Comparison of ENCODE assay signal across 7 mouse cellular contexts in genomic region chr14:55852646-55853551, GRCm38 (mm10). TPM values are rescaled to one million over a fixed set of nuclear protein-coding genes. Genes with fewer than 3 reads are reported as not detected.
A peak's percentile ranks its signal among the peaks of the same experiment; 100 is the strongest.
DNase-seq lines count a peak whose midpoint lies in the region; ATAC-seq and TF ChIP-seq lines count a peak whose summit lies in the region.

No protein-coding gene starts in this region.

- H3K4me3 ChIP-seq in forebrain, embryonic 10.5 days = peak overlapping the region; percentile 70
- peak overlapping the region; percentile 57 for H3K4me3 ChIP-seq in intestine, postnatal 0 days (ENCODE audit: low read depth, low read length)
- H3K4me3 ChIP-seq in neural tube, embryonic 11.5 days (ENCODE audit: low read depth, low read length) = no peak overlapping the region; the same call in 1 of the 2 replicates

- peak; percentile 72 for DNase-seq in lung, postnatal 10 days
- no peak for DNase-seq in lung, postnatal 36 days
- DNase-seq in forebrain, embryonic 10.5 days (ENCODE audit: extremely low spot score, low spot score) = peak; percentile 70
- DNase-seq in neural tube, embryonic 11.5 days (ENCODE audit: low spot score) = peak; percentile 69
- no peak for DNase-seq in gastrocnemius, adult 8-10 months (ENCODE audit: low spot score in 2 of 2)
- DNase-seq in frontal cortex, postnatal 14 days (ENCODE audit: low spot score in 2 of 2) = no peak

- H3K27ac ChIP-seq in forebrain, embryonic 10.5 days = peak overlapping the region; percentile 93
- H3K27ac ChIP-seq in intestine, postnatal 0 days (ENCODE audit: low read depth, low read length) = peak overlapping the region; percentile 79
- H3K27ac ChIP-seq in neural tube, embryonic 11.5 days (ENCODE audit: low read depth, low read length) = peak overlapping the region; percentile 84

- WGBS in forebrain, embryonic 10.5 days = 3% methylated on average over 11 of the region's 11 CpGs
- 12% methylated on average over 11 of the region's 11 CpGs for whole genome bisulfite sequencing in intestine, postnatal 0 days
- 4% methylated on average over 11 of the region's 11 CpGs for WGBS in neural tube, embryonic 11.5 days

- TF ChIP-seq CTCF in intestine, postnatal 0 days (IDR thresholded peaks at IDR 0.05; ENCODE audit: low read depth) = no peak

- peaks cover 11% of the 10 kb centered on the region for H3K36me3 ChIP-seq in forebrain, embryonic 10.5 days (replicated peaks)
- no peaks in the 10 kb centered on the region for H3K36me3 ChIP-seq in intestine, postnatal 0 days (ENCODE audit: control insufficient read depth, insufficient read depth)
- H3K36me3 ChIP-seq in neural tube, embryonic 11.5 days (ENCODE audit: control insufficient read depth, insufficient read depth, low read length) = no peaks in the 10 kb centered on the region

- no peaks in the 10 kb centered on the region for H3K9me3 ChIP-seq in forebrain, embryonic 10.5 days
- H3K9me3 ChIP-seq in intestine, postnatal 0 days (ENCODE audit: control insufficient read depth) = no peaks in the 10 kb centered on the region
- H3K9me3 ChIP-seq in neural tube, embryonic 11.5 days (ENCODE audit: control insufficient read depth, low read length) = no peaks in the 10 kb centered on the region

- peak; percentile 25; the same call in 1 of the 2 replicates for ATAC-seq in intestine, postnatal 0 days
- ATAC-seq in neural tube, embryonic 11.5 days (ENCODE audit: insufficient read depth, low FRiP score, low TSS enrichment) = peak; percentile 38

- H3K4me2 ChIP-seq in intestine, postnatal 0 days (replicated peaks; ENCODE audit: low read depth) = peak overlapping the region; percentile 96
- peak overlapping the region; percentile 72 for H3K4me2 ChIP-seq in neural tube, embryonic 11.5 days (ENCODE audit: low read depth)

- H3K27me3 ChIP-seq in forebrain, embryonic 10.5 days (ENCODE audit: poor library complexity, severe bottlenecking) = no peaks in the 10 kb centered on the region
- H3K27me3 ChIP-seq in intestine, postnatal 0 days (replicated peaks; ENCODE audit: control insufficient read depth, insufficient read depth, low read length) = no peaks in the 10 kb centered on the region
- no peaks in the 10 kb centered on the region for H3K27me3 ChIP-seq in neural tube, embryonic 11.5 days (ENCODE audit: control insufficient read depth, insufficient read depth, low read length)

- 0 out of 2 replicates have a peak overlapping the region, but pooled peaks have one; percentile 55 for H3K9ac ChIP-seq in intestine, postnatal 0 days (ENCODE audit: low read depth, low read length)
- peak overlapping the region; percentile 56 for H3K9ac ChIP-seq in neural tube, embryonic 11.5 days (ENCODE audit: low read length)

- H3K4me1 ChIP-seq in forebrain, embryonic 10.5 days = peaks cover 64% of the 10 kb centered on the region
- 0 out of 2 replicates have a peak, but pooled peaks cover 8% of the 10 kb centered on the region for H3K4me1 ChIP-seq in intestine, postnatal 0 days (replicated peaks; ENCODE audit: control insufficient read depth, insufficient read depth, low read length)
- peaks cover 30% of the 10 kb centered on the region for H3K4me1 ChIP-seq in neural tube, embryonic 11.5 days (ENCODE audit: control insufficient read depth, insufficient read depth, low read length)

RNA-seq across cellular contexts. Expression of gene Nynrin, which starts 0.9 kb away (rescaled TPM):
- 24.5 and 25.8 TPM in 2 replicates for polyA plus RNA-seq in forebrain, embryonic 10.5 days (2016; fragmentation: Nextera tagmentation; extraction: Ambion mirVana)
- 2.2 and 2.5 TPM in 2 replicates for polyA plus RNA-seq in intestine, postnatal 0 days (2015; fragmentation: Nextera tagmentation; extraction: Ambion mirVana)
- polyA plus RNA-seq in neural tube, embryonic 11.5 days (2014; fragmentation: Nextera tagmentation; extraction: Ambion mirVana) = 15.1 and 16.0 TPM in 2 replicates
- 1 to 10 TPM; 1.2 to 3.6 (median 1.9) TPM for total RNA-seq in gastrocnemius, adult 8-10 months (2022)

RNA-seq across cellular contexts. Expression of gene Nfatc4, which starts 30.0 kb away (rescaled TPM):
- 37.9 and 39.1 TPM in 2 replicates for polyA plus RNA-seq in forebrain, embryonic 10.5 days (2016; fragmentation: Nextera tagmentation; extraction: Ambion mirVana)
- 5.9 and 6.1 TPM in 2 replicates for polyA plus RNA-seq in intestine, postnatal 0 days (2015; fragmentation: Nextera tagmentation; extraction: Ambion mirVana)
- 25.9 and 33.7 TPM in 2 replicates for polyA plus RNA-seq in neural tube, embryonic 11.5 days (2014; fragmentation: Nextera tagmentation; extraction: Ambion mirVana)
- 1 to 10 TPM; 1.9 to 3.3 (median 2.5) TPM for total RNA-seq in gastrocnemius, adult 8-10 months (2022)

RNA-seq across cellular contexts. Expression of gene Cbln3, which starts 31.3 kb away (rescaled TPM):
- 0.10 and 0.12 TPM in 2 replicates for polyA plus RNA-seq in forebrain, embryonic 10.5 days (2016; fragmentation: Nextera tagmentation; extraction: Ambion mirVana)
- polyA plus RNA-seq in intestine, postnatal 0 days (2015; fragmentation: Nextera tagmentation; extraction: Ambion mirVana) = 0.16 and 0.26 TPM in 2 replicates
- polyA plus RNA-seq in neural tube, embryonic 11.5 days (2014; fragmentation: Nextera tagmentation; extraction: Ambion mirVana) = 0.13 and 0.22 TPM in 2 replicates
- not detected for total RNA-seq in gastrocnemius, adult 8-10 months (2022)

RNA-seq across cellular contexts. Expression of gene Khnyn, which starts 31.8 kb away (rescaled TPM):
- polyA plus RNA-seq in forebrain, embryonic 10.5 days (2016; fragmentation: Nextera tagmentation; extraction: Ambion mirVana) = 22.7 and 25.3 TPM in 2 replicates
- polyA plus RNA-seq in intestine, postnatal 0 days (2015; fragmentation: Nextera tagmentation; extraction: Ambion mirVana) = 5.1 and 6.3 TPM in 2 replicates
- 11.8 and 13.0 TPM in 2 replicates for polyA plus RNA-seq in neural tube, embryonic 11.5 days (2014; fragmentation: Nextera tagmentation; extraction: Ambion mirVana)
- 1 to 10 TPM; 4.4 to 6.3 (median 4.9) TPM for total RNA-seq in gastrocnemius, adult 8-10 months (2022)

RNA-seq across cellular contexts. Expression of gene Sdr39u1, which starts 47.2 kb away (rescaled TPM):
- polyA plus RNA-seq in forebrain, embryonic 10.5 days (2016; fragmentation: Nextera tagmentation; extraction: Ambion mirVana) = 41.9 and 48.9 TPM in 2 replicates
- polyA plus RNA-seq in intestine, postnatal 0 days (2015; fragmentation: Nextera tagmentation; extraction: Ambion mirVana) = 70.9 and 71.5 TPM in 2 replicates
- polyA plus RNA-seq in neural tube, embryonic 11.5 days (2014; fragmentation: Nextera tagmentation; extraction: Ambion mirVana) = 45.7 and 52.6 TPM in 2 replicates
- 100 to 1,000 TPM; 137 to 151 (median 145) TPM for total RNA-seq in gastrocnemius, adult 8-10 months (2022)

Comparison
In these comparisons a context has a peak if more than half of its experiments do, and no peak if none do; other contexts are left out.
1. DNase-seq: peak in lung, postnatal 10 days (single experiment), forebrain, embryonic 10.5 days (single experiment) and neural tube, embryonic 11.5 days (single experiment); none in lung, postnatal 36 days (single experiment), gastrocnemius, adult 8-10 months (0 of 2) and frontal cortex, postnatal 14 days (0 of 2).
2. Peak in every context shown above with its lines, with median percentiles within 50 percentile points of each other: H3K27ac ChIP-seq.